Mouse (Mus musculus) layer of hippocampus, adult 9-11 months (tissue): ENCODE data around the gene Slc37a1.
A peak's percentile ranks its signal among the peaks of the same experiment; 100 is the strongest.
"Not testable (repeated sequence)": the region's sequence is repeated elsewhere in the genome, so short reads cannot be mapped to it uniquely, and the experiment has no call there.

Source experiments
- DNase-seq: peaks from one replicate; pipeline ENCODE4 v3.0.0; 2022

The Slc37a1 gene

DNA sequence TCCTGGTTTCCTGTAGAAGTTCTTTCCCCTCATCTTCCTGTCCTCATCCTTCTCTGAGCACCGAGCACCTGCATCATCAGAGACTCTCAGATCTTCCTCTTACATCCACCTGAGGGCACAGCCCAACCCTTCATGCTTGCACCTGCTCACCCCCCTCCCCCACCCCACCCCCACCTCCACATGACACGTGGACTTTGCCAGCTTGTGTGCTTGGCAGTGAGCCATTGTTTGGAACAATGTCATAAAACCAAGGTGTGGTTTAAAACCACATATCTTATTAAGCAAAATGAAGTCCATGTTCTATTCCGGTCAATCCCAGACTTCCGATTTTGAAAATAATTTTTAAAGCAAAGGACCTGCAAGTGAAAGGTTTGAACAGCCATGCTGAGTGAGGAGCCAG, 35.9 kb downstream of the Slc37a1 start:
- no peak for DNase-seq

DNA sequence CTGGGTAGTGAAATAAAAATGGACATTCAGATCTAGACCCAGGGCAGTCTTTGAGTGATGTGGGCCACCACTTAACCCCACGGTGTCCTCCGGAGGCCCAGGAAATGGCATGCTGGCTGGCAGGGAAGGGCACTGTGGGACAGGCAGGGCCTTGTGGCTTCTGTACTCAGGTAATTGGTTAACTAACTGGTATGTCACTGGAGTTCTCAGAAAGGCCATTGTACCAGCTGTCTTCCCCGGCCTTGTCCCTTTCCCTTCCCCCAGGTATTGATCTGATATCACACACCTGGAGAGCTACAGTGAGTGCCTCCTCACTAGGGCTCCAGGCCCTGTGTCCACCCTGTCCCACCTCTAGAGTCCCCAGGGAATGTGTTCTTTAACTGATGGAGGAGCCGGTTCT, 36.8 kb downstream of the Slc37a1 start:
- DNase-seq = no peak

DNA sequence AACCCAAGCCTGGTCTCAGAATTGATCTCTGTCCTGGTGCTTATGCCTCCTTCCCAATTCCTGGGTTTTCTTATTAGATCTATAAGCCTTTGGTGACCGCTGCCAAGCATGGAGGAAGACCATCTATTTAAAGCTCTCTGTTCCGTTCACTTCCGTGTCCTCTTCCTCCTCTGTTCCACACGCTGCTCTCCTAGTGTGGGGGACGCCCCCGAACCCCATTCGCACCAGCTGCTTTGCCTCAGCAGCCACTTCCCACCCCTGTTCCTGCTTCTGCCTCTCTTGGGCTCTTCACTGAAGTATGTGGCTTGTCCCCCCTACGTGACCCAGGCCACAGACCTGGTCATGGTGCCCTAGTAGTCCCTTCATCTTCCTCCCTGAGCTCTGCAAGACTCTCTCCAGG, 37.6 kb downstream of the Slc37a1 start:
- peak; percentile 55 for DNase-seq

DNA sequence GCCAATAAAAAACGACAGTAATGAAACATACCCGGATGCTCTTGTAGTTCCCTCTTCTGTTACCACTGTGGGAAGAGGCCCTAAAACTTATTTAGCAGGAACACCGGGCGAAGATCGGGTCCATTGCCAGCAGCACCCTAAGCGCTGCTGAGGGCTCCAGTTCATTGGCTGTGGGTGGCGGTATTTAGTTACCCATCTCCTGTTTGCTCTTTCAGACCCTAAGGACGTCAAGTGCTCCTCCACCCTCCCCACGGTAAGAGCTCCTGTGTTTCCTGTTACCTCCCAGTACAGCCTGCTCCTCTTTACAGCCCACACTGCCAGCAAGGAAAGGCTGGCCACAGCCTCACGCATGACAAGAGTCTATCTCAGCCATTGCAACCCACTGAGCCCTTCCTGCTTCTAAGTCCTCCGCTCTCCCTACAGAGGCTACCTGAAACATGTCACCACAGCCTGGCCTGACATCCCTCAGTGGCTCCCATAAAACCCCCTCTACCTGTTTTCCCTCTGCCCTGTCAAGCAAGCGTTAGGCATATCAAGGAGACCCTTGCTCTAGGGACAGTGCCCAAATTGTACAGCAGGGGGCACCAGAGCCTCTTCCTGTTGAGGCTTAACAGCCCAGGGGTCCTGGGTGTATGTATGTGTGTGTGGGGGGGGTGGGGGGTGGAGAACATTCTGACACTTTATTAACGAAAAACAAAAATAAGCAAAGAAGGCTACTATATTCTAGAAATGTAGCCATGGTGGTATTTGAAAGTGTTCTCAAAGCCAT, 39.0 kb downstream of the Slc37a1 start:
- no peak for DNase-seq

DNA sequence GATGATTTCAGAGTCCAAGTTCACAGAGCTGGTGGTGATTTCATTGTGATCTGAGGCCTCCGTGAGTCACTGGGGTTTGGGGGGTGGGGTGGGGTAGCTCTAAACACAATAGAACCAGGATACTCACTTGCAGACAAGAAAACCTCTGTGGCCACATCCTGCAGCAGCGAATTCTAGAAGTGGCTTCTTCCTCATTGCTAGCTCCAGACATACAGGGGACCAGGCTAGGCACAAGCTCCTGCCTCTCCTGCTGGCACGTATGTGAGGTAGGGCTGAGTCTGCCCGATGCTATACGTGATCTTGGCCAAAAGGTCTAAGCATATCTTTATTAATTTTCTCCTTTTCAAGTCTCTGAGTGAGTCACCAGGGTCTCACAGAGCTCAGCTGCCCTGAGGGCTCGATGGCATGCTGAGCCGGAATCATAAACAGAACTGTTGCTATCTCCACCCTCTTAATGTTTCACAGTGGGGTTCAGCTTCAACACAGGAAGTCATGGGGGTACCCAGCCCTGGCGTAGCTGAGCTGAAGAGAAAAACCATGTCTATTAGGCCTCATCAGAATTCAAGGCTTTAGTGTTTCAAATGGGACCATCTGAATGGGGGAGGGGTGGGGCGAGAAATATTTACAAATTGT, 39.7 kb downstream of the Slc37a1 start:
- no peak for DNase-seq

DNA sequence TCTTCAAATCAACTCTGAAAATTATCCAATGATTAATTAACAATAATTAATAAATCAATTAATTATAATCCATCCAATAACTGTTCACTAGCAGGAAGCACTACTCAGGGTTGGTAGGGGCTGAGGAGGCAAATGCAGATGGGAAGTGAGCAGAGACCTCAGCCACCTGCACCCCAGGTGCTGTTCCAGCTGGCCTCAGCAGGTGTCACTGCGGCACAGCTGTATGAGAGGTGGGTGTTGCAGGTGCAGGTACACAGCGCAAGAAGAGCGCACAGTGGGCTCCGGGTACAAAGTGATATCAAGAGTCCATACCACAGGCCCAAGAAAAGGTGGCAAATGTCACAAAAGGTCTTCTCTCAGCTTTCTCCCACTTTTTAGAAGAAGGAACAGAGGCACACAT, 41.9 kb downstream of the Slc37a1 start:
- DNase-seq = no peak

DNA sequence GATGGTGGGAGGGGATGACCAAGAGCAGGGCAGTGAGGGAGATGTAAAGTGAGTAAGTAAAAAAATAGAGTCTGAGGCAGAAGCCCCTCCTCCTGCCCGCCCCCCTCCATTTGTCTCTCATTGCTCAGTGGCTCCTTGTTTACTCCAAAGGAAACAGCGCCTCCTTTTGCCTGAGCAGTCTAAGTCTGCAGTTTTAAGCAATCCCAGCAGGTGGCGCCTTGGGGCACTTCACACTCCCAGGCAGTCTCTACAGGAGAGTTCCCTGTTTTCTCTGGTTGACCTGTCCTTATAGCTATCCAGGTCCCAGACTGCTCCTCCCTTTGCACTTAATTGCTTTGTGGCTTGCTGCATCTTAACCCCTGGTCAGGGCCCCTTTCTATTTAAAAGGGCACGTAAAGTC, 44.0 kb downstream of the Slc37a1 start:
- peak; percentile 59 for DNase-seq

DNA sequence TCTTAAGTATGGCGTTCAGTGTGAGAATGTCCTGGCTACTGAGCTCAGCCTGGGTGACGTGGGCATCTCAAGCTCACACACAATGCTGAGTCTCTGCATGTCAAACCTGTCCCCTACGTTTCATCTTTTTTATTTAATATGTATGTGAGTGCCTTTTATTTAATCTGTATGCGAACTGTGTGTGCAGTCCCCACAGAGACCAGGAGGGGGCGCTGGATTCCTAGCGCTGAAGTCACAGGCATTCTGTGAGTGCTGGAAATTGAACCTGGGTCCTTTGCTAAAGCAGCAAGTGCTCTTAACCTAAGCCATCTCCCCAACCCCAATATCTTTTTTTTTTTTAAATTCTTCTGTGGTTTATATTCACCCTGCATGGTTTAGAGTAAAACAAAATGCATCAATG, 44.7 kb downstream of the Slc37a1 start:
- DNase-seq = no peak

DNA sequence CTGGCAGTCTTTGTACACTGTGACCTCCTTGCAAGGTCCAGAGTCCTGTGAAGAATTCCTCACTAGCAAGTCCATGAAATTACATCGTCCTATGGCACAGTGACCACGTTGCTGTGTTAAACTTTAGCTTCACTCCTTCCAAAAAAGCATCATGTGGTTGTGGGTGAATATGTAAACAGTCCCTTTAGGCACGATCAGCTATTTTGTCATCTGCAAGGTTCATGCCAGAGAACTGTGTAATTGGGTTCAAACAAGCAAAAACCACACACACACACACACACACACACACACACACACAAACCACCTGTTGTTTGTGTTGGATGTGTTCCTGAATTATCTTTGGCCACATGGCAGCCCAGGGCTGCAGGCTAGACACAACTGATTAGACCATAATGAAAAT, 45.3 kb downstream of the Slc37a1 start:
- no peak for DNase-seq

DNA sequence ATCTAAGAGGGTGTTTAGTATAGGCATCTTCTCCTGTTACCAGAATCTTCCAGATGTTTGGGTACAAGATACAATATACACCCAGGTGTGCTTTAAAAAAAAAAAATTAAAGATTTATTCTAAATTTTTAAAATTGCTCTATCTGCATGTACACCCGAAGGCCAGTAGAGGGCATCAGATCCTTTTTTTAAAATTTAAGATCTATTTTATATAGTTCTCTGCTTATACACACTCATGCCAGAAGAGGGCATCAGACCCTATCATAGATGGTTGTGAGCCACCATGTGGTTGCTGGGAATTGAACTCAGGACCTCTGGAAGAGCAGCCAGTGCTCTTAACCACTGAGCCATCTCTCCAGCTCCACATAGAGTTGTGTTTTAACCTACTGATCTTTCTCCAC, 45.7 kb downstream of the Slc37a1 start:
- no peak for DNase-seq

DNA sequence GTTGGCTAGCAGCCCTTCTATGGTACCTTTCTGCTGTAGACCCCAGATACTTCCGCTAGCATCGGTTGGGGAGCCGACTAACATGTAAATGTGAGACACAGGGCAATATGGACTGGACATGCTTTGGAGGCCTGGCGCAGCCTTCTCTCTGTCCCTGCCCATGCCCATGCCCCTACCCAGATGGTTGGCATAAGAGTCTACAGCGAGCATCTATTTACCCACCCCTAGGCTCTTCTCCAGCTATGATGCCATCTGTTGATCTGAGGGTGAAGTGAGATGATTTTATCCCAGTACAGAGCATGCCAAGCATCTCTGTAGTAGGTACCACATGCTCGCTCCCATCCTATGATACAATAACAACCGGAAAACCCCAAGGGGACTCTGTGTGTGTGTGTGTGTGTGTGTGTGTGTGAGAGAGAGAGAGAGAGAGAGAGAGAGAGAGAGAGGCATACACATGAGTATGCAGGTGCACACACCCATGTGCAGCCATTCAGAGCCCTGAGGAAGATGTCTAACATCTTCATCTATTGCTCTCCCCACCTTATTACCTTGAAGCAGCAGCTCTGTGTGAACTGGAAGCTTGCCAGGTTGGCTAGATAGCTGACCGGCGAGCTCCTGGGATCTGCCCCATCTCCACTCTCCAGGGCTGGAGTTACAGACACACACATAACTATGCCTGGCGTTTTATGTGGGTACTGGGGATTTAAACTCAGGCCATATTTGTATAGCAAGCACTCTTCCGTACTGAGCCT, 48.1 kb downstream of the Slc37a1 start:
- DNase-seq = peak; percentile 49

DNA sequence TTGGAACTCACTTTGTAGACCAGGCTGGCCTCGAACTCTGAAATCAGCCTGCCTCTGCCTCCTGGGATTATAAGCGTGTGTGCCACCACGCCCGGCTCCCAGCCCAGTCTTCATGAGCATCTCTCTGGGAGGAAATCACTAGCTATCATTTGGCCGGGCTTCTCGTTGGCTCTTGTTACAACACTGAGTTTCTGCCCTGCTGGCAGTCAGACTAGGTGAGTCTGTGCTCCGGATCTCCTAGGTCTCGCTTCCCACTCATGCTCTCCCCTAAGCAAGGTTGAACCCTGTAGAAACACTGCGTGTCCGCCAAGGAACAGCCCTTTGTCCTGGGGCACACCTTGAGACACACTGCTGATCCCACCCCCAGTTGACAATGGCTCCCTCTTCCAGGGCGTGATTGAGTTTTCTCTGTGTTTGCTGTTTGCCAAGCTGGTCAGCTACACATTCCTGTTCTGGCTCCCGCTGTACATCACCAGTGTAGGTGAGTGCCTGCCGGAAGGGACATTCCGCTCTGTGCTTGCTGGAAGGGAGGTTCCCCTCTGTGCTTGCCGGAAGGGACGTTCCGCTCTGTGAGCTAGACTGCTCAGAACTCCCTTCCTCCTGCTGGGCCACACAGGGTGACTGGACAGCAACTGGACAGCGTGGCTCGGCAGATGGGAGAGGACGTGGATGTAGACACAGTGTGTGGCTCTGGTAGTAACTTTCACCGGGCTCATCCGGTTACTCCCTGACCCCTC, 48.9 kb downstream of the Slc37a1 start:
- DNase-seq = no peak

DNA sequence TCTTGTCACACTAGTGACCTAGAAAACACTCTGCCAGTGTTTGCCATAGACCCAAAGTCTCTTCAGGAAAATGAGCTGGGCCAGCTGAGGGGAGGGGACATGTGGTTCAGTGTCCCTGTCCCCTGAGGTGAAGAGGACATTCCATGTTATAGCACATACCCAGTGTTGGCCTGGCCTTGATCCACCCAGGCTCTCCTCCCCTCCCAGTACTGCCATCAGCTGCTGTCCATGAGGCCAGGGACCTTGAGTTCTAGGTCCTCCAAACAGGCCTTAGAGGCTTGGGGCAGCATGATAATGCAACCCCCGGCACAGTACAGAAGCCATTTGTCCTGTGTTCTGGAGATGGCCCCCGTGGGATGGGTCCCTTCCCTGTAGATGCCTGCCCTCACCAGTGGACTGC, 53.2 kb downstream of the Slc37a1 start:
- no peak for DNase-seq

DNA sequence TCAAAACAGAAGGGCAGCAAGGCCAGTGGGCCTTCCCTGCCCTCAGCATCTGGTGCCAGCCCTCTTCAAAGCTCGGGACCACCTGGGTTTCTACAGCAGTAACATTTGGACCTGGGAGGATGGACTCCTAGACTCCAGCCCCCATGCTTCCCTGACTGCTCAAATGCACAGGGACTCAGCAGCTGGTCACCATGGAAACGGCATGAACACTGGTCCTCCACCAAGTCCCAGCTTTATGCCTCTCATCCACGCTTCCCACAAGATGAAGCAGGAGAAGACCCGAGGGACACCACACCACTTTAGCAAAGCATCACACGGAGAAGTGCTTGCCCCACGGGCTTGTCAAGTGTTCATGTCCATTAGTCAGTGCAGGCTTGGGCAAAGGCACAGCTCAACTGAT, 55.6 kb downstream of the Slc37a1 start:
- peak; percentile 42 for DNase-seq

DNA sequence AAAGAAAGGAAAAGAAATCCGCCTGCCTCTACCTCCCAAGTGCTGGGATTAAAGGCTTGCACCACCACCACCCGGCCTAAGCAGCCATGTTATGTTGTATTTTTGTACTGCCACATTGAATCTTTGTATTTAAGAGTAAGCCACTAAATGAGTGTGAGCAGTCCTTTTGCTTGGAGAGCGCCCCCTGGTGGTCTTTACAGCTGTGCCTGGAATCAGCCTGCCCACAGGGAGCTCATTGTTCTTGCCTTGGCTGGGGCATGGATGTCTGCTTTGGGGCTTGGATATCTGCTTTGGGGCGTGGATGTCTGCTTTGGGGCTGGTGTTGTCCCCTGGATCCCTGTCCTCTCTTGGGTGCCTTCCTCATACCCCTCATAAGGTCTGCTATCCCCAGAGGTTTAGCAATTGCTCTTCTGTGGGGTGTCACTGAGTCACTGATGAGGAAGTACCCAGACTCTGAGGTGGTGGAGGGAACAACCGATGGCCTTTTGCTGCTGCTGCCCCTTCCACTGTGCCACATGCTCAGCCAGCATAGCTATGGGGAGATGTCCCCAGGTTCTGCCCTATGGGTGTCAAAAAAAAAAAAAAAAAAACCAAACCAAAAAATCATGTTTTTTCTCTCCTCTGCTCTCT, 57.7 kb downstream of the Slc37a1 start:
- DNase-seq = peak; percentile 56

DNA sequence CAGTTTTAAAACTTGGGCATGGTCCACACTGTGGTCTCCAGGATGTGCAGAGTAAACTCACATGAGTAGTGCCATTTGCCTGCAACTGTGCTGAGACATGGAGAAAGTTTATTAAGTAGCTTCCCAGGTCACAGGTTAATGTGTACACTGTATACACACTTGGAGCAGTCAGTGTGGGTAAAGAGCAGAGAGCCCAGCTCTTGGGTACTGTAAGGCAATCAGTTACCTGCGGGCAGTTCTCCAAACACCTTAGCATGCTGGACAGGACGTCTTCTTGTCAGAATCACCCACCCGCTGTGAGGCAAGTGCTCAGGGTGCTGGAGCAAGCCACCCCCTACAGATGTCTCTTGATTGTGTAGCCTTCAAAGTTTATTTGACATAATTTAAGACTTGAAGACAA, 58.2 kb downstream of the Slc37a1 start:
- no peak for DNase-seq

DNA sequence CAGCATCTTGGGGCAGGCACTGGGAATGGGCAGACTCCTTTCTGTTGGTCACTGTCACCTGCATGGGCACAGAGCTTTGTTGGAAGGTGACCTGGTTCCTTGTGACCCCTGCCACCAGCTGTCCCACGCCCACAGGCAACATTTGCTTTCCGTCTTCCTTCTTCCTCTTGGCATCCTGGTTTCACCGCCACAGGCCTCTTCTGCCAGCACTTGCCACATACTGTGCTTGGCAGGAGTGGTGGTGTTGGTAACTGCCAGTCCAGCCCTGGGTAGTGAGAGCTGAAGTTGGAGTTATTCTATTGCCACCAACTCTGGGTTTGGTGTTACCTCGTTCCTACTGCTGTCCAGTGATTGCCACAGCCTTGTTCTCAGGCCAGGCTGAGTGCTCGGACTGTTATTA, 61.5 kb downstream of the Slc37a1 start:
- DNase-seq = no peak

DNA sequence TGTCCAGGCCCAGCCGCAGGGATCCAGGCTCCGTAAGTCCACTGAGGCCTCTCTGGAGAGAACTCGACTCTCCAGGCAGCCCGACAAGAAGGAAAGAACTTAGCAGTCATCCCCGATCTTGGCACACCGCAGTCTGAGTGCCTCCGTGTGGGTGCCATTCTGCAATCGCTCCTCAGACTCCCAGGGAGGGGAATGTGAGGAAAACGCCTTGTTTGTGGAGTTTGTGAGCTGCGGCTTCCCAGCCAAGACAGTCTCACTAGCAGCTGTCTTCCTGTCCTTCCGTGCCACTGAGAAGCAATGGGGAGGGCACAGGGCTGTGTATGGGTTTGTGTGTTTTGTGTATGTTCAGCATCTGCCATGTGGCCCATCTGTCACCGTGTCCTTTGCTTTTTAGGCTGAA, 62.8 kb downstream of the Slc37a1 start:
- peak; percentile 47 for DNase-seq

DNA sequence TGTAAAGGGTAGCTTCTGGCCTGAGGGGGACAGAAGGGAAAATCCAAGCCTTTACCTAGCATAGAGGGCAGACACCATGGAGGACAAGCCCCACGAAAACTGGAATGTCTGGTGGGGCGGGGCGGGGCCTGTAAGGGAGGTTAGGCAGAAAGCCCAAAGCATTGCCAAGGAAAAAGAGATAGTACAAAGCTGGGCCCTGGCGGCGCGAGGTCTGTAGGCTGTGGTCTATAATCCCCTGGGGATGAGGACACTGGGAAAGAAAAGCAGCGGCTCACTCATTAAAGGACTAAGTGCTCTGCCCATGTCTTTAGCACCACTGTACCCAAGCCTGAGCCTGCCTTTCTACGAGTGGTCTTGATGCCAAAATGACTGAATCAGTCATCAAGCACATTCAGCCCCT, 65.4 kb downstream of the Slc37a1 start:
- no peak for DNase-seq

DNA sequence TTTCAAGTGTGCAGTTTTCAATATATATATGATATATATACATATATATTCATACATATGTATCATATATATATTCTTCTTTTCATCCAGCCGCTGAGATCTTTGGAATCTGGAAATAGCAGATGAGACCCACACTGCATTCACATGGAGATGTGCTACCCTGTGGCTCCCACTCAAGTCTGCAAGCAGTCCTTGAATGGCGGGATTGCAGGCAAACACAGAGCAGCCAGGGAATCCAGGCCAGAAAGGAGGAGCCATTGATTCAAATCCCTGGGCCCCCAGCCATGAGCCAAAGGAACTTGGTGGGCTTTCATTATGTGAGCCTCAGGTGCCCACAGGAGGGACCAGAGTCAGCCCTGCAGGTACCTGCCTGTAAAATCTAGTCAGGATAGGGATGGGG, 66.7 kb downstream of the Slc37a1 start:
- no peak for DNase-seq

DNA sequence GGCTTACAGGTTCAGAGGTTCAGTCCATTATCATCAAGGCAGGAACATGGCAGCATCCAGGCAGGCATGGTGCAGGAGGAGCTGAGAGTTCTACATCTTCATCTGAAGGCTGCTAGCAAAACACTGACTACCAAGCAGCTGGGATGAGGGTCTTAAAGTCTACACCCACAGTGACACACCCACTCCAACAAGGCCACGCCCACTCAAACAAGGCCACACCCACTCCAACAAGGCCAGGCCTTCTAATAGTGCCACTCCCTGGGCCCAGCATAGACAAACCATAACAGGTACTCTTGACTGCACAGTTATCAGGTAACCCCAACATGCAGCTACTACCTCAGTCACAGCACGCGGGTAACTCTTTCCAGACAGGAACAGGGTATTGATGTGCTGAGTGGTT, 68.1 kb downstream of the Slc37a1 start:
- DNase-seq = not testable (repeated sequence)

DNA sequence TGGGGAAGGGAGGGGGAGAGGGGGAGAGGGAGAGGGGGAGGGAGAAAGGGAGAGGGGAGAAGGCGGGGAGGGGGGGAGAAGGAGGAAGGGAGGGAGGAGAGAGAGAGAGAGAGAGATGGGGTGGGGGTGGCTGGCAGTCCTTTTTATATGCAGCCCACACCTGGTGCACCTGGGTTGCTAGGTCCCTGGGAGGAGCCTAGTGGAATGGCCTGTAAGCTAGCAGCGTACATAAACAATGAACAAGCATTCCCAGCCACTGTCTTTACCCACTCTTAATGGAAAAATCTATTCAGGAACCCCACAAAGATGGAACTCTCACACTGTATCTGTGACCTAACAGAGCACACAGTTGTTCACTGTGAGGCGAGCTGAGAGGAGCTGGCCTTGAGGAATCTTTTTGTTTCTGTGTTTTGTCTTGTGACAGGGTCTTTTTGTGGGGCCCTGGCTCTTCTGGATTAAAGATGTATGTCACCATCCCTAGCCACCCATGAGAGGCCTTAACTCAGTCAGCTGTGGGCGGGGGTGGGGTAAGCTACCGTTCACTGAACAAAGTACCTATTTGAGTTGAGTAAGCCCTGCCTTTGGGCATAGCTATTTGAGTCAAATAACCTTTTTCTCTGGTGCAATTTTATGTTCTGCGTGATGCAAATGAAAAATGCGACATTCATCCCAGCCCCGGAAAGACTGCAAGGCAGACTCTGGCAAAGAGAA, 69.4 kb downstream of the Slc37a1 start:
- DNase-seq = no peak
